Mouse (Mus musculus) lung, embryonic 14.5 days (tissue): Measurements from ENCODE around the gene Abca13. TPM values are rescaled to one million over a fixed set of nuclear protein-coding genes. Genes with fewer than 3 reads are reported as not detected.

ENCODE experiments used
- ATAC-seq: fragments of 200-750 bp; cut with Nextera tagmentation; 2 replicates; pipeline ENCODE4 v1.8.0; 2017; ENCODE audit warnings: mild to moderate bottlenecking, moderate TSS enrichment, moderate library complexity; ENCODE audit not compliant: insufficient read depth
- DNase-seq: peaks from one replicate; pipeline ENCODE4 v3.0.0-alpha.2; 2015
- H3K27ac ChIP-seq: fragments of 300-500 bp; sonication (generic); 2 replicates; pipeline ENCODE4 v1.5.1; 2014; ENCODE audit warnings: low read depth, mild to moderate bottlenecking, moderate library complexity
- H3K27me3 ChIP-seq: fragments of 300-500 bp; sonication (generic); 2 replicates; pipeline ENCODE4 v1.6.1; 2014; ENCODE audit warnings: low read length, control low read depth; ENCODE audit not compliant: insufficient read depth
- H3K36me3 ChIP-seq: fragments of 300-500 bp; sonication (generic); 2 replicates; pipeline ENCODE4 v1.6.1; 2014; ENCODE audit warnings: control low read depth; ENCODE audit not compliant: insufficient read depth
- H3K4me1 ChIP-seq: fragments of 300-500 bp; sonication (generic); 2 replicates; pipeline ENCODE4 v1.6.1; 2014; ENCODE audit warnings: antibody characterized with exemption, control low read depth; ENCODE audit not compliant: insufficient read depth
- H3K4me2 ChIP-seq: fragments of 300-500 bp; sonication (generic); 2 replicates; pipeline ENCODE4 v1.6.1; 2014; ENCODE audit warnings: mild to moderate bottlenecking
- H3K4me3 ChIP-seq: fragments of 300-500 bp; sonication (generic); 2 replicates; pipeline ENCODE4 v1.5.1; 2014; ENCODE audit warnings: low read depth, low read length
- H3K9ac ChIP-seq: fragments of 300-500 bp; sonication (generic); 2 replicates; pipeline ENCODE4 v1.6.1; 2014
- H3K9me3 ChIP-seq: fragments of 300-500 bp; sonication (generic); 2 replicates; pipeline ENCODE4 v1.6.1; 2016; ENCODE audit warnings: low read depth, low read length, control low read depth
- CTCF ChIP-seq: IDR thresholded peaks from 2 replicates; pipeline ENCODE4 v1.5.1; 2016; ENCODE audit warnings: antibody characterized with exemption, low read depth
- WGBS: fragments of 180-500 bp; shearing (Covaris S2); extraction: QIAGEN DNeasy Blood & Tissue Kit; methylation state at CpG from one replicate; pipeline ENCODE4 v1.1.7; 2014; 5-methylcytosine and 5-hydroxymethylcytosine counted together
- polyA plus RNA-seq: library from polyadenylated mRNA; unstranded; fragments of >200 nt; fragmentation: Nextera tagmentation; extraction: Ambion mirVana; gene quantifications from 2 replicates; pipeline ENCODE4 v1.2.1, GENCODE M21; 2014

Abca13 gene
- polyA plus RNA-seq, 1 experiment from 2014 or later: 0.08 TPM

DNA sequence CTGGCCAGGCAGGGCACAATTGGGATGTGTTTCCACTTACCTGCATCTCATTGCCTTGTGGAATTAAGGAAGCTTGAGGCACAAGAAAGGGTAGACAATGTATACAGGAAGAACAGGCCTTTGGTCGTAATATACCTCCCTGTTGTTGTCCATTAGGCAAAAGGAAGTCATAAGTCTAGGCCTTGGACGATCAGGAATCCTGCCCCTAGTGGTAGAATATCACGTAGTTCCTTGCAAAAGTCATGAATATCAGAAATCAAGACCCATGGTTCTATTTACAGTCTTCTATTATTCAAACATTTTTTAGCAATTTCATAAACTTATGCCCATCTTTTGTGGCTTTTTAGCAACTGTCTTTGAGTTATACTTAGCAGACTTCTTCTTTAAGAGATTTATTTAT is 456.2 kb downstream of the Abca13 start:
- H3K9me3 ChIP-seq: no peaks in the 10 kb centered on the region
- DNase-seq (peak; percentile 46), ATAC-seq (no peak)
- no peak overlapping the region for H3K4me3 ChIP-seq
- no peak overlapping the region for H3K4me2 ChIP-seq
- H3K27ac ChIP-seq: no peak overlapping the region
- H3K36me3 ChIP-seq: no peaks in the 10 kb centered on the region
- no peak overlapping the region for H3K9ac ChIP-seq
- no peaks in the 10 kb centered on the region for H3K4me1 ChIP-seq
- H3K27me3 ChIP-seq: no peaks in the 10 kb centered on the region
- peak; percentile 47 for TF ChIP-seq CTCF
- 59% methylated on average over 3 of the region's 3 CpGs for WGBS

DNA sequence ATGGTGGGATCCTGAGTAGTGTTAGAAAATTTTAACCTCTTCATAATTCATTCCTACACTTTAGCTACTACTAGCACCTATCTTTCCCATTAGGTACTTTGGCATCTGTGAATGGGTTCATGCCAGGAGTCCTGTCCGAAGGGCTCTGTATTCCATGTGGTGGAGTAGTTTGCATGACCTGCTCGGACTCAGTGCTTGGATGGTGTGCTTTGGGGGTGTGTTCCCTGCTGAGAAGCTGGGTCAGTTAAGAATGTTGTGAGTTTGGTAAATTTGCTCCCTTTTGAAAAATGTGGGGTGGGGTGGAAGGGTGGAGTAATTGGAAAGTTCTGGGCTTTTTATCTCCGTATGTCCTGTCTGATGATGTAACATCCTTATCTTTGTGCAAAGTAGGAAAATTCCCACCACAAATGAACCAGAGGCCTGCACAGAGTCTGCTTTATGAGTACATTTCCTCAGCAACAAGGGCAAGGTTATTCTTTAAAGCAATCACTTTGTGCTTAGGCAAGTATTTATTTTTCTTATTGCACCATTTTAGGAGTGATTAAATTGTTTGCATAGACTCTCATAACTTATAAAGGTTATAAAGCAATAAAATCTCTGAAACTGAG is 475.0 kb downstream of the Abca13 start:
- no peak for TF ChIP-seq CTCF
- no peak overlapping the region for H3K4me2 ChIP-seq
- no peak overlapping the region for H3K4me3 ChIP-seq
- no peaks in the 10 kb centered on the region for H3K4me1 ChIP-seq
- no peak overlapping the region for H3K27ac ChIP-seq
- no peaks in the 10 kb centered on the region for H3K27me3 ChIP-seq
- no peak for DNase-seq
- H3K9me3 ChIP-seq: no peaks in the 10 kb centered on the region
- H3K9ac ChIP-seq: no peak overlapping the region
- ATAC-seq: no peak
- no peaks in the 10 kb centered on the region for H3K36me3 ChIP-seq
- 68% methylated on average over 3 of the region's 3 CpGs for WGBS

DNA sequence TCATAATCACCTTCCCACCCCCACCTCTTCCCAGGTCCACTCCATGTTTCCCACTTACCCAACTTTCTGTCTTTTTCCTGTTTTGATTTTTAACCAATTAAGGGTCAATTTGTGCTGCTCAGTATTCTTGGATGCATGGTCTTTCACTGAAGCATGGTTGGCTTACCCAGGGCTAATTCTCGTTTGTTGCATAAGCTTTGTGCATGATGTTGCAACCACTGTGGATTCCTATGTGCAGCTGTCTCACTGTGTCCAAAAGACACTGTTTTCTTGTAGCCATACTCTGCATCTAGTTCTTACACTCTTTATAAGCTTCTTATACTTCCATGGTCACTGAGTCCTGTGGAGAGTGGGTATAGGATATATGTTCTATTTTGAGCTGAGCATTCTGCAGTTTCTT is 477.7 kb downstream of the Abca13 start:
- Histone ChIP-seq H3K9me3 (no peaks in the 10 kb centered on the region), H3K27me3 (no peaks in the 10 kb centered on the region), H3K4me3 (no peak overlapping the region), H3K4me2 (no peak overlapping the region), H3K9ac (no peak overlapping the region), H3K36me3 (no peaks in the 10 kb centered on the region), H3K4me1 (no peaks in the 10 kb centered on the region), H3K27ac (no peak overlapping the region)
- ATAC-seq (no peak), DNase-seq (no peak)
- 76% methylated on average over 1 of the region's 1 CpGs for WGBS
- TF ChIP-seq CTCF: no peak

DNA sequence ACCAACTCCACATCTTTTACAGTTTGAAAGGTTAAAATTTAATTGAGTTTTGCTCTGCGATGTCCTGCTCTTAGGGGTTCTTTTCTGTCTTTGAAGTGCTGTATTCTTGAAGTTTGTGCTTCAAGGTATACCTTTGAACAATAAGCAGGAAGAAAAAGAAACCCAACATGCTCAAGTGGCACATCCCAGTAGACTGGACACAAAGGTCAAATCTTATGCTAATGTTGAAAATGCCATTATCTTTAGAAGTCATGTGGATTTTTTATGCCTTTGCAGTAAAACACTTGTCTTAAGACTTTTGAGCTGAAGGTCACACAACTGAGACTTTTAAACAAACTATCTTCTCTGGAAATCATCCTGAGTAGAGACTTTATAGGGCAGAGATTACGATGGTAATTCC is 493.2 kb downstream of the Abca13 start:
- Histone ChIP-seq H3K9ac (no peak overlapping the region), H3K9me3 (no peaks in the 10 kb centered on the region), H3K27ac (no peak overlapping the region), H3K4me1 (no peaks in the 10 kb centered on the region), H3K36me3 (no peaks in the 10 kb centered on the region), H3K27me3 (no peaks in the 10 kb centered on the region), H3K4me2 (no peak overlapping the region), H3K4me3 (no peak overlapping the region)
- WGBS: 87% methylated on average over 2 of the region's 2 CpGs
- no peak for TF ChIP-seq CTCF
- DNase-seq (no peak), ATAC-seq (no peak)

DNA sequence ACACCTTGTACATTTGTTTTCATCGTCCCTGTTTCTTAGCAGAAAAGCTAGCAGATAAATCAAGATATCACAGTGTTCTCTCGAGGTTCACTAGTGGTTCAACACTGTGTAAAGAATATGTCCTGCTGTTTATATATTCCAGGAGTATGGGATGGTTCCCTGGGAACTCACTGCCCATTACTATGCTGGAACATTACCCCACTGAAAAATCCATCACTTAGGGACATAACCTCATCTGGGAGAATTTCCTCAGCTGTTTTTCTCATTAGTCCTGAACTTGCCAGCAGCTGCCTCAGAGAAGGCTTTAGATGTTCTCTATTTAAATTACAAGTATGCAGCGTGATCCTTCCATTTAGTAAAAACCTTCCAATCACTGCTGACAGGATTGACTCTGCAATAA is 513.4 kb downstream of the Abca13 start:
- 51% methylated on average over 3 of the region's 3 CpGs for WGBS

DNA sequence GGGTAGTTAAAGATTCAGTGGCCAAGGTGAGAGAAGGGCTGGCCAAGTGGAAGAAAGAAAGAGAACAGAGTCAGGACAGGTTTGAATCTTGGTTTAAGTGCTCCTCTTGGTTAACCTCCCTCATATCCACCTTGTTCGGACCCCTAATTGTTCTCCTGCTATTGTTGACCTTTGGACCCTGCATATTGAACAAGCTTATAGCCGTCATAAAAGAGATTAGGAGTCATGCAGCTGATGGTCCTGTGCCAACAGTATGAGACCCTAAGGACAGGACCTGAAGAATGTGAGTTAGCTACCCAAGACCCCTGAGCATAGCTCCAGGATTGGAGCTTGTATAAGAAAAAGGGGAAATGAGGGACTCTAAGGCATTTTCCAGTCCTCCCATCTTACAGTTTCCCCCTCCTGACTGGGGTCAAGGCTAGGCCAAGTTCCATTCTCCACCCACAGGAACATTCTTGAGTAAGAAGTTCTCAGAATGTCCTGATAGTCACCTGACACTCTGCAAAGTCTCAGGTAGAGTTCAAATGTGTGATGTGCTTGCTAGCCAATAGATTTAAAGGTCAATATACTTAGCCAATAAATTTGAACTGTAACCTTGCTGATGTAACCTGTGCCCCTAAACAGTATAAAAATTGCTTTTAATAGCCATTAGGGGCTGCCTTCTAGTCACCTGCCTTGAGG is 536.2 kb downstream of the Abca13 start:
- H3K9me3 ChIP-seq: no peaks in the 10 kb centered on the region
- H3K27ac ChIP-seq: no peak overlapping the region
- H3K4me1 ChIP-seq: no peaks in the 10 kb centered on the region
- no peak overlapping the region for H3K4me3 ChIP-seq
- no peak for ATAC-seq
- no peak overlapping the region for H3K9ac ChIP-seq
- H3K4me2 ChIP-seq: no peak overlapping the region
- no peak for DNase-seq
- H3K36me3 ChIP-seq: no peaks in the 10 kb centered on the region
- WGBS: 49% methylated on average over 2 of the region's 2 CpGs
- H3K27me3 ChIP-seq: no peaks in the 10 kb centered on the region
- TF ChIP-seq CTCF: no peak

More for the DNA sequence above, 513.4 kb downstream of the Abca13 start:
- no peak overlapping the region for H3K4me3 ChIP-seq
- no peaks in the 10 kb centered on the region for H3K4me1 ChIP-seq
- no peak overlapping the region for H3K9ac ChIP-seq
- H3K36me3 ChIP-seq: no peaks in the 10 kb centered on the region
- no peaks in the 10 kb centered on the region for H3K9me3 ChIP-seq
- no peak overlapping the region for H3K4me2 ChIP-seq
- DNase-seq (peak; percentile 10), ATAC-seq (no peak)
- H3K27me3 ChIP-seq: no peaks in the 10 kb centered on the region
- H3K27ac ChIP-seq: no peak overlapping the region
- no peak for TF ChIP-seq CTCF

DNA sequence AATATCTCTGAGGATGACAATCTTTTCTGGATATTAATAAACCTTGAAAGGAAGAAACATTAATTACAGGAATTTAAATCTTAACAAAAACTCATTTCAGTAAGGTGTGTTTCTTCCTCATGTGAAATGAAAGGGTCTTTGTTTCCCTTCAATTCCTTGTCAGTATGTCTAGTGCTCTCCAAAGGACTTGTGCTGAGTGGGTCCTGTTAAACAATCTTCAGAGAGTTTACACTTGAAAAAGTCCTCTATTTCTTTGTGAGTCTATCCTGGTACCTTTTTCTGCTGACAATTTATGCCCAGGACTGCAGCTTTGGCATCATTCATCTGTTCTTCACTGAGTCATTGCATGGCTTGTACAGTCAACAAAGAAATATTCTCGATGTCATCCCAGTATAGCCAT is 539.6 kb downstream of the Abca13 start:
- DNase-seq: peak; percentile 14
- H3K9ac ChIP-seq: no peak overlapping the region
- H3K9me3 ChIP-seq: no peaks in the 10 kb centered on the region
- H3K27me3 ChIP-seq: no peaks in the 10 kb centered on the region
- no peaks in the 10 kb centered on the region for H3K36me3 ChIP-seq
- no peak overlapping the region for H3K4me2 ChIP-seq
- no peak overlapping the region for H3K27ac ChIP-seq
- H3K4me3 ChIP-seq: no peak overlapping the region
- peak; percentile 79 for ATAC-seq
- TF ChIP-seq CTCF: no peak
- H3K4me1 ChIP-seq: no peaks in the 10 kb centered on the region
- WGBS: 61% methylated on average over 1 of the region's 1 CpGs

Other genes starting within 250 kb of the Abca13 start
- gene Pkd1l1, start 218.7 kb upstream of the Abca13 start, polyA plus RNA-seq: 0.08 and 0.20 TPM in 2 replicates
- gene Hus1, start 180.8 kb upstream of the Abca13 start, polyA plus RNA-seq: 25.6 and 25.8 TPM in 2 replicates
- 0.38 and 0.74 TPM in 2 replicates for gene Gm11992, start 143.3 kb upstream of the Abca13 start, polyA plus RNA-seq
- gene Sun3, start 143.0 kb upstream of the Abca13 start, polyA plus RNA-seq: not detected in 2 replicates
- gene Upp1, start 73.8 kb upstream of the Abca13 start, polyA plus RNA-seq: 10.9 and 11.7 TPM in 2 replicates